Mouse (Mus musculus) heart, adult 2 months (tissue): ENCODE results near the gene Wipi2.

Experiments used
- CTCF ChIP-seq: fragments of 200-600 bp; IDR thresholded peaks from 2 replicates; pipeline ENCODE4 v1.8.1; 2022; ENCODE audit warnings: antibody characterized with exemption, mild to moderate bottlenecking, moderate library complexity
- EP300 ChIP-seq: fragments of 200-500 bp; IDR thresholded peaks from 2 replicates; pipeline ENCODE4 v1.6.1; 2011; ENCODE audit warnings: low read depth, low read length, control low read depth; ENCODE audit not compliant: insufficient read depth
- POLR2A ChIP-seq: fragments of 200-500 bp; IDR thresholded peaks from 2 replicates; pipeline ENCODE4 v1.6.1; 2011; ENCODE audit warnings: mild to moderate bottlenecking, low read depth, low read length, control low read depth; ENCODE audit not compliant: insufficient read depth

- TF ChIP-seq EP300 = no peak
- TF ChIP-seq POLR2A = no peak
- TF ChIP-seq CTCF = no peak
Measured at GRCm38 (mm10) chr5:142716056-142716455, 88.6 kb downstream of the Wipi2 start.
